ENCODE assay signal across 19 mouse cellular contexts in the genomic region with DNA sequence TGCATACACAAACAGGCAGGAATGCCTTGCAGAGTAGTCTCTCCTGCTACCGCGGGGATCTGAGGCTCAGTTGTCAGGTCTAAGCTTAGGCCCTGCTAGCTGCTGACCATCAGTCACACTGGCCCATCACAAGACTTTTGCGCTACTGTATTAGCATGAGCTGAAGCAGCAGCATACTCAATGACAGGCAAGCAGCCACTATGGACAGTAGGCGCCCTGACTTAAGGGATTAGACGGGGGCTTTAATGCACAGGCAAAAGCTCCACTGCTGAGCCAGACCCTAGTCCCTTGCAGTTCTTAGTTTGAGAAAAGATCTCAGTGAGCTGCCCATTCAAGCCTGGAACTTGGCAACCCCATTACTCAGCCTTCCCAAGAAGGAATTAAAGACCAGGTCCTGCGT.
DNase-seq lines count a peak whose midpoint lies in the region; ATAC-seq and TF ChIP-seq lines count a peak whose summit lies in the region.
"Had no signal": no experiment of that assay in that cellular context is flagged by ENCODE, and none has a peak within 500 bp of the region (broad histone marks: within the 10 kb centered on the region; RNA-seq: fewer than 3 reads in every experiment).

No protein-coding gene starts in this region.

- H3K4me2 ChIP-seq in intestine, postnatal 0 days (replicated peaks; ENCODE audit: low read depth), result no peak overlapping the region
- H3K4me2 ChIP-seq: embryonic facial prominence, embryonic 13.5 days; forebrain, embryonic 13.5 days; heart, embryonic 12.5 days; hindbrain, embryonic 14.5 days had no signal

- no peak overlapping the region for H3K4me3 ChIP-seq in heart, adult 2 months
- H3K4me3 ChIP-seq in embryonic facial prominence, embryonic 10.5 days, result no peak overlapping the region
- no peak overlapping the region for H3K4me3 ChIP-seq in intestine, postnatal 0 days (ENCODE audit: low read depth, low read length)
- H3K4me3 ChIP-seq: embryonic facial prominence, embryonic 13.5 days; forebrain, embryonic 13.5 days; heart, embryonic 12.5 days; hindbrain, embryonic 10.5 days had no signal

- no peak overlapping the region for H3K9ac ChIP-seq in heart, adult 2 months (ENCODE audit: low read depth, low read length)
- no peak overlapping the region for H3K9ac ChIP-seq in intestine, postnatal 0 days (ENCODE audit: low read depth, low read length)
- H3K9ac ChIP-seq: embryonic facial prominence, embryonic 13.5 days; forebrain, embryonic 13.5 days; forebrain, postnatal 0 days; heart, embryonic 12.5 days; hindbrain, embryonic 14.5 days had no signal

- TF ChIP-seq EP300 in heart, adult 2 months (IDR thresholded peaks at IDR 0.05; ENCODE audit: insufficient read depth, low read depth, low read length), result no peak

- no peak overlapping the region for H3K27ac ChIP-seq in heart, adult 2 months
- 0 out of 2 replicates have a peak overlapping the region, but pooled peaks have one; percentile 44 for H3K27ac ChIP-seq in embryonic facial prominence, embryonic 10.5 days (replicated peaks)
- no peak overlapping the region for H3K27ac ChIP-seq in intestine, postnatal 0 days (ENCODE audit: low read depth, low read length)
- H3K27ac ChIP-seq: embryonic facial prominence, embryonic 13.5 days; forebrain, embryonic 13.5 days; hindbrain, embryonic 10.5 days; hindbrain, embryonic 14.5 days had no signal

- no peak for ATAC-seq in intestine, postnatal 0 days
- ATAC-seq: activated CD4-positive, CD25-positive, alpha-beta regulatory T cell, adult 4 months; forebrain, embryonic 13.5 days; forebrain, postnatal 0 days; Patski had no signal

- 92% methylated on average over 6 of the region's 6 CpGs for WGBS in heart, adult 2 months
- 87% methylated on average over 6 of the region's 6 CpGs for WGBS in embryonic facial prominence, embryonic 10.5 days
- 88% methylated on average over 6 of the region's 6 CpGs for WGBS in intestine, postnatal 0 days

- TF ChIP-seq CTCF in heart, adult 2 months (IDR thresholded peaks at IDR 0.05), result no peak
- no peak for TF ChIP-seq CTCF in intestine, postnatal 0 days (IDR thresholded peaks at IDR 0.05; ENCODE audit: low read depth)

- H3K36me3 ChIP-seq in heart, adult 2 months (ENCODE audit: control insufficient read depth, insufficient read depth, low read length), result no peaks in the 10 kb centered on the region
- H3K36me3 ChIP-seq in embryonic facial prominence, embryonic 10.5 days (replicated peaks), result peaks cover 59% of the 10 kb centered on the region
- peaks cover 4% of the 10 kb centered on the region; the same call in 1 of the 2 replicates for H3K36me3 ChIP-seq in intestine, postnatal 0 days (ENCODE audit: control insufficient read depth, insufficient read depth)

- H3K79me2 ChIP-seq in heart, adult 2 months (replicated peaks; ENCODE audit: control insufficient read depth, insufficient read depth, low read length), result no peaks in the 10 kb centered on the region

- intact Hi-C loops in heart, adult 2 months (cut with DNase I), result no loop called here

- no peak for TF ChIP-seq POLR2A in heart, adult 2 months (IDR thresholded peaks at IDR 0.05; ENCODE audit: insufficient read depth, low read depth, low read length)

- H3K27me3 ChIP-seq in heart, adult 2 months (ENCODE audit: control insufficient read depth, insufficient read depth, low read length), result no peaks in the 10 kb centered on the region
- H3K27me3 ChIP-seq in embryonic facial prominence, embryonic 10.5 days (replicated peaks; ENCODE audit: low read depth, poor library complexity, severe bottlenecking), result no peaks in the 10 kb centered on the region
- no peaks in the 10 kb centered on the region for H3K27me3 ChIP-seq in intestine, postnatal 0 days (replicated peaks; ENCODE audit: control insufficient read depth, insufficient read depth, low read length)
- H3K27me3 ChIP-seq: CH12.LX; embryonic facial prominence, embryonic 13.5 days; forebrain, embryonic 13.5 days; heart, embryonic 12.5 days; Patski had no signal

- DNase-seq in heart, adult 11 months, result peak; percentile 92
- no peak for DNase-seq in heart, adult 2 months
- no peak for DNase-seq in embryonic facial prominence, embryonic 10.5 days (ENCODE audit: low spot score)
- peak; percentile 50 for DNase-seq in retina, postnatal 1 day
- no peak for DNase-seq in layer of hippocampus, adult 8-10 months (ENCODE audit: low spot score in 2 of 2)
- DNase-seq: adrenal gland, postnatal 25 days; cerebellum, adult 2 months; cerebellum, postnatal 10 days; forebrain, postnatal 0 days; gastrocnemius, postnatal 36 days had no signal

- H3K9me3 ChIP-seq in embryonic facial prominence, embryonic 10.5 days, result no peaks in the 10 kb centered on the region
- no peaks in the 10 kb centered on the region for H3K9me3 ChIP-seq in intestine, postnatal 0 days (ENCODE audit: control insufficient read depth)
- H3K9me3 ChIP-seq: embryonic facial prominence, embryonic 13.5 days; forebrain, embryonic 13.5 days; heart, embryonic 12.5 days; hindbrain, embryonic 10.5 days had no signal

- H3K4me1 ChIP-seq in heart, adult 2 months (ENCODE audit: control insufficient read depth, insufficient read depth, low read length), result peaks cover 6% of the 10 kb centered on the region
- H3K4me1 ChIP-seq in embryonic facial prominence, embryonic 10.5 days, result no peaks in the 10 kb centered on the region
- H3K4me1 ChIP-seq in intestine, postnatal 0 days (replicated peaks; ENCODE audit: control insufficient read depth, insufficient read depth, low read length), result no peaks in the 10 kb centered on the region
- H3K4me1 ChIP-seq: embryonic facial prominence, embryonic 13.5 days; forebrain, embryonic 13.5 days; heart, embryonic 12.5 days; hindbrain, embryonic 10.5 days had no signal

Comparison
In these comparisons a context has a peak if more than half of its experiments do, and no peak if none do; other contexts are left out.
1. DNase-seq: peak in heart, adult 11 months (single experiment) and retina, postnatal 1 day (single experiment); none in heart, adult 2 months (0 of 2), embryonic facial prominence, embryonic 10.5 days (single experiment) and layer of hippocampus, adult 8-10 months (0 of 2).